Mouse (Mus musculus) kidney, postnatal 0 days (tissue): ENCODE measurements around the gene Ptgir. TPM values are rescaled to one million over a fixed set of nuclear protein-coding genes. Genes with fewer than 3 reads are reported as not detected.
A peak's percentile ranks its signal among the peaks of the same experiment; 100 is the strongest.
"Not testable (repeated sequence)": the region's sequence is repeated elsewhere in the genome, so short reads cannot be mapped to it uniquely, and the experiment has no call there.

Experiments used
- ATAC-seq: fragments of 200-750 bp; cut with Nextera tagmentation; replicated peaks from 2 replicates; pipeline ENCODE4 v1.8.0; 2017; ENCODE audit warnings: low read depth, moderate number of reproducible peaks, moderate TSS enrichment, moderate library complexity; ENCODE audit not compliant: low FRiP score
- DNase-seq: peaks from one replicate; pipeline ENCODE4 v3.0.0-alpha.2; 2016; ENCODE audit warnings: low spot score
- H3K27ac ChIP-seq: fragments of 300-500 bp; sonication (generic); 2 replicates; pipeline ENCODE4 v1.5.1; 2014; ENCODE audit warnings: mild to moderate bottlenecking
- H3K27me3 ChIP-seq: fragments of 300-500 bp; sonication (generic); 2 replicates; pipeline ENCODE4 v1.6.1; 2014; ENCODE audit warnings: low read length, mixed read lengths; ENCODE audit not compliant: insufficient read depth
- H3K36me3 ChIP-seq: fragments of 300-500 bp; sonication (generic); 2 replicates; pipeline ENCODE4 v1.6.1; 2014; ENCODE audit warnings: low read length, mixed read lengths; ENCODE audit not compliant: insufficient read depth
- H3K4me1 ChIP-seq: fragments of 300-500 bp; sonication (generic); replicated peaks from 2 replicates; pipeline ENCODE4 v1.6.1; 2014; ENCODE audit warnings: antibody characterized with exemption, low read length, mixed read lengths; ENCODE audit not compliant: insufficient read depth
- H3K4me2 ChIP-seq: fragments of 300-500 bp; sonication (generic); 2 replicates; pipeline ENCODE4 v1.6.1; 2014; ENCODE audit warnings: mild to moderate bottlenecking, low read length, moderate library complexity, mixed read lengths
- H3K4me3 ChIP-seq: fragments of 300-500 bp; sonication (generic); replicated peaks from 2 replicates; pipeline ENCODE4 v1.5.1; 2014; ENCODE audit warnings: low read depth, low read length
- H3K9ac ChIP-seq: fragments of 300-500 bp; sonication (generic); 2 replicates; pipeline ENCODE4 v1.6.1; 2014; ENCODE audit warnings: low read depth, low read length
- H3K9me3 ChIP-seq: fragments of 300-500 bp; sonication (generic); replicated peaks from 2 replicates; pipeline ENCODE4 v1.6.1; 2016; ENCODE audit warnings: low read length, inconsistent platforms, mixed read lengths
- CTCF ChIP-seq: IDR thresholded peaks from 2 replicates; pipeline ENCODE4 v1.5.1; 2016; ENCODE audit warnings: antibody characterized with exemption, low read depth, mild to moderate bottlenecking, moderate library complexity
- WGBS: fragments of 180-500 bp; shearing (Covaris S2); extraction: QIAGEN DNeasy Blood & Tissue Kit; methylation state at CpG from one replicate; pipeline ENCODE4 v1.1.7; 2014; 5-methylcytosine and 5-hydroxymethylcytosine counted together
- polyA plus RNA-seq: library from polyadenylated mRNA; unstranded; fragments of >200 nt; fragmentation: Nextera tagmentation; extraction: Ambion mirVana; gene quantifications from 2 replicates; pipeline ENCODE4 v1.2.1, GENCODE M21; 2015

Gene Ptgir
- polyA plus RNA-seq, 1 experiment from 2014 or later = 2.3 TPM

DNA sequence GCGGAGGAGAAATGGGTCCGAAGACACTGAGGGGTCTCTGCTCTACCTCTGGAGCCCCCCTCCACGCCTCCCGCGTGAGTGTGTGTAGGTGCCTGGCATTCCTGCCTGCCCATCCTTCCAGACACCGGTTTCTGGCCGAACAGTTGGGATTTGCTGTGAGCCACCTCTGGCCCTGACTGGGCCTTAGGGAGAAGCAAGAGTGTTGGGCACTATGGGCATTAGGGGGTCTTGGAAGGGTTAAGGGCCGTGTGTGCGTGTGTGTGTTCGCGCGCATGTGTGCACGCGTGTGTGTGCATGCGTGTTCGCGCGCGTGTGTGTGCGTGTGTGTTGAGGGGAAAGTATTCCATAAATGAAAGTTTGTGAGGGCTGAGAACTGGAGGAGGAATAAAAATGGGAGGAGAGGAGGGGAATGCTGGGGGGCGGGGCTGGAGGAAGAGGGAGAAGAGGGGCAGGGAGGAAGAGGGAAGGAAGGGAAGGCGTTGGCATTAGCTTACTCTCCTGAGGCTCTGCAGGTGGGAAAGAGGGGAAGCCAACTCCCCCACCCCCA, 41.1 kb downstream of the Ptgir start:
- H3K9ac ChIP-seq = 0 out of 2 replicates have a peak overlapping the region, but pooled peaks have one; percentile 43
- peaks cover 37% of the 10 kb centered on the region for H3K4me1 ChIP-seq
- H3K9me3 ChIP-seq = no peaks in the 10 kb centered on the region
- DNase-seq (no peak), ATAC-seq (no peak)
- WGBS = 21% methylated on average over 22 of the region's 22 CpGs
- H3K4me2 ChIP-seq = peak overlapping the region; percentile 49
- H3K27me3 ChIP-seq = peaks cover 30% of the 10 kb centered on the region
- no peak for TF ChIP-seq CTCF
- H3K4me3 ChIP-seq = peak overlapping the region; percentile 33
- no peak overlapping the region for H3K27ac ChIP-seq
- no peaks in the 10 kb centered on the region for H3K36me3 ChIP-seq

- DNase-seq (no peak), ATAC-seq (no peak)
- TF ChIP-seq CTCF = no peak
- H3K9me3 ChIP-seq = no peaks in the 10 kb centered on the region
- H3K36me3 ChIP-seq = no peaks in the 10 kb centered on the region
- H3K4me1 ChIP-seq = peaks cover 37% of the 10 kb centered on the region
- WGBS = 29% methylated on average over 4 of the region's 4 CpGs
- H3K4me3 ChIP-seq = no peak overlapping the region; the same call in 1 of the 2 replicates
- H3K4me2 ChIP-seq = peak overlapping the region; percentile 49; the same call in 1 of the 2 replicates
- no peak overlapping the region for H3K9ac ChIP-seq
- H3K27me3 ChIP-seq = peaks cover 30% of the 10 kb centered on the region
- H3K27ac ChIP-seq = no peak overlapping the region; the same call in 1 of the 2 replicates
Observed at GRCm38 (mm10) chr7:16947959-16948361, 41.7 kb downstream of the Ptgir start.

- Histone ChIP-seq H3K9me3 (no peaks in the 10 kb centered on the region), H3K4me3 (no peak overlapping the region), H3K4me2 (no peak overlapping the region), H3K27me3 (peaks cover 30% of the 10 kb centered on the region), H3K4me1 (peaks cover 37% of the 10 kb centered on the region), H3K36me3 (no peaks in the 10 kb centered on the region), H3K9ac (no peak overlapping the region), H3K27ac (no peak overlapping the region)
- TF ChIP-seq CTCF = no peak
- ATAC-seq (no peak), DNase-seq (no peak)
- WGBS = 75% methylated on average over 8 of the region's 8 CpGs
Observed at GRCm38 (mm10) chr7:16948923-16949458, 42.7 kb downstream of the Ptgir start.

DNA sequence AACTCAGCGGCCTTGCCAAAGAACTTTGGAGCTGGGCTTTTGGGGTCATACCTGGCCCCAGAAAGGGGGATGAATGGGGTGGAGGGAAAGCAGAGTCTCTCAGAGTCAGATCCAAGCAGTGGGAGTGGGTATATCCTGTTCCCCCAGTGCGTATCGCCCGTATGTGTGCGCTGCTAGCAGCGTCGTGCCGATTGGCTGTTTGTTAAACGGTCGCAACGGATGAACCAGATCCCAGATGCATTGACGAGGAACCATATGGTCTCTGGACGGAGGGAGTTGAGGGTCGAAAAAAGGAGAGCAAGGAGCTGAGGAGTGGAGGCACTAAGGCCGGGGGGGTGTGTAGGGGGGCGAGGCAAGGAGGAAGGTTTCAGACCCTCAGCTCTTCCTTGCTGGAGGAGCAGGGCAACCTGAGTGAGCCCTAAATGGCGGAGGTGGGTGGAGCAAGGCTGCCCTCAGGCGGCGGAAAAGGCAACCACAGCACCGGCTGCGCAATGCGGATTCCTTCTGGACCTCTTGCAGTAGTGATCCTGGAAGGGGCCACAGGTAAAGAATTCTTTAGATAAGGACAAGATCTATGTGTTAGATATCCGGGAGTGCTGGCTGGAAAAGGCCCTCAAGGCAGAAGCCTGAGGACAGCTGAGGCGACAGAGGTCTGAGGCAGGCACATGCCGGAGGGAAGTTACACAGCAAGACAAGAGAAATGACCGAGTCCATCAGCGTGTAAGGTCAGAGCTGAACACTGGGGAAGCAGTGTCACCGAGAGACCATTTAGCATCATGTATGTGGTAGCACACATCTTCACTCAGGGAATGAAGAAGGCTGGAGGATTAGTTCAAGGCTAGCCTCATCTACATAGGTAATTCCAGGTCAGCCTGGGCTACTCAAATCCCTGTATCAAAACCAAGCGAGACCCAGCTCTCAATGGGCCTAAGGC, 43.9 kb downstream of the Ptgir start:
- Histone ChIP-seq H3K4me3 (peak overlapping the region; percentile 12; the same call in 1 of the 2 replicates), H3K9ac (peak overlapping the region; percentile 35; the same call in 1 of the 2 replicates), H3K27ac (no peak overlapping the region), H3K27me3 (peaks cover 28% of the 10 kb centered on the region), H3K36me3 (no peaks in the 10 kb centered on the region), H3K4me2 (peak overlapping the region; percentile 51), H3K9me3 (no peaks in the 10 kb centered on the region), H3K4me1 (peaks cover 30% of the 10 kb centered on the region)
- TF ChIP-seq CTCF = peak; percentile 93
- DNase-seq (peak; percentile 79), ATAC-seq (peak; percentile 35; the same call in 1 of the 2 replicates)
- WGBS = 12% methylated on average over 29 of the region's 29 CpGs

DNA sequence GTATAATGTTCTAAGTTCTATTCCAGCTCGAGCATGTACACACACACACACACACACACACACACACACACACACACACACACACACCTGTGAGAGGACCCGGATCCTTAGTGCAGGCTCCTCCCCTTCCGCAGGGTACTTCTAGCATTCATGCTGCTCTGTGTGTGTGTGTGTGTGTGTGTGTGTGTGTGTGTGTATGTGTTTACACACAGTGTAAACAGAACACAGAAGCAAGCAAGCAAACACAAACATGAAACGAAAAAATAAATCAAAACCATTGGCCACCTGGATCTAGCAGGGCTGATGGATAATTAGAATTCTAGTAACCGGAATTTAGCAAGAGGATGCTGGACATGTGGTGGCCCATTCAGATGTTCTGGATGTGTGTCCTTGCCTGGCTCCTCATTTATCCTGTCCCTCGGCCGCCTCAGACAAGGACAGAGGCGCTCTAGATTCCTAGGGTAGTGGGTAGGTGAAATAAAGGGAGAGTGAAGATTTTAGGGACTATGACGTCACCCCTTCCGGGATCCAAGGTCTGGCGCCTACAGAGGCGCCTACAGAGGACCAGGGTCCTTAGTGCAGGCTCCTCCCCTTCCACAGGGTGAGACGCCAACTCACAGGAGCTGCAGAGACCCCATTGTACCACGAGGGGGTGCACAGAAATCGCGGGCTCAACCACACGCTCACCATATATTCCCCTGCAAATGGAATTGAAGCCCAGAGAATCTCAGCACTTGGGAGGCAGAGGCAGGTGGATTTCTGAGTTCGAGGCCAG, 44.8 kb downstream of the Ptgir start:
- peaks cover 22% of the 10 kb centered on the region for H3K4me1 ChIP-seq
- peak; percentile 84 for TF ChIP-seq CTCF
- ATAC-seq (peak; percentile 84), DNase-seq (peak; percentile 93)
- H3K4me3 ChIP-seq = no peak overlapping the region
- H3K27me3 ChIP-seq = peaks cover 19% of the 10 kb centered on the region
- no peak overlapping the region for H3K27ac ChIP-seq
- H3K36me3 ChIP-seq = no peaks in the 10 kb centered on the region
- no peaks in the 10 kb centered on the region for H3K9me3 ChIP-seq
- 25% methylated on average over 18 of the region's 18 CpGs for WGBS
- peak overlapping the region; percentile 27; the same call in 1 of the 2 replicates for H3K4me2 ChIP-seq
- H3K9ac ChIP-seq = no peak overlapping the region

DNA sequence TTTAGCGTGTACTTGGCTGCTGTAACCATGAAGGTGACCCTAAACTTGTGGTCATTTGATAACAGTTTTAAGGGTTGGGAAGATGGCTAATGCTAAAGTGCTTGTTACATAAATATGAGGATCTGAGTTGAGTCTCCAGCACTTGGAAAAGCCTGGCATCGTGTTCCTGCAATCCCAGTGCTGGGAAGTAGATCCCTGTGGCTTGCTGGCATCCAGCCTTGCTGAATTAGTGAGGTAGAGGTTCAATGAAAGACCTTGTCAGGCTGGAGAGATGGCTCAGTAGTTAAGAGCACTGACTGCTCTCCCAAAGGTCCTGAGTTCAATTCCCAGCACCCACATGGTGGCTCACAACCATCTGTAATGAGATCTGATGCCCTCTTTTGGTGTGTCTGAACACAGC, 47.5 kb downstream of the Ptgir start:
- not testable (repeated sequence) for H3K4me2 ChIP-seq, ATAC-seq, H3K9me3 ChIP-seq, H3K36me3 ChIP-seq, H3K27me3 ChIP-seq, H3K27ac ChIP-seq, H3K9ac ChIP-seq, H3K4me3 ChIP-seq, H3K4me1 ChIP-seq, DNase-seq
- WGBS = 63% methylated on average over 2 of the region's 2 CpGs
